Mouse (Mus musculus) lung, embryonic 15.5 days (tissue): ENCODE measurements around the gene 4921517D22Rik. TPM values are rescaled to one million over a fixed set of nuclear protein-coding genes. Genes with fewer than 3 reads are reported as not detected.
A peak's percentile ranks its signal among the peaks of the same experiment; 100 is the strongest.

ENCODE experiments used
- ATAC-seq: fragments of 200-750 bp; cut with Nextera tagmentation; 2 replicates; pipeline ENCODE4 v1.8.0; 2017; ENCODE audit warnings: moderate number of reproducible peaks, borderline replicate concordance; ENCODE audit not compliant: low FRiP score, low TSS enrichment; ENCODE audit errors: extremely low read depth
- H3K27ac ChIP-seq: fragments of 300-500 bp; sonication (generic); 2 replicates; pipeline ENCODE4 v1.5.1; 2015; ENCODE audit warnings: moderate library complexity, mild to moderate bottlenecking, inconsistent platforms
- H3K27me3 ChIP-seq: fragments of 300-500 bp; sonication (generic); 2 replicates; pipeline ENCODE4 v1.6.1; 2015; ENCODE audit warnings: inconsistent platforms
- H3K36me3 ChIP-seq: fragments of 300-500 bp; sonication (generic); 2 replicates; pipeline ENCODE4 v1.6.1; 2015; ENCODE audit warnings: inconsistent platforms
- H3K4me1 ChIP-seq: fragments of 300-500 bp; sonication (generic); 2 replicates; pipeline ENCODE4 v1.6.1; 2015; ENCODE audit warnings: inconsistent platforms
- H3K4me2 ChIP-seq: fragments of 300-500 bp; sonication (generic); 2 replicates; pipeline ENCODE4 v1.6.1; 2015; ENCODE audit warnings: inconsistent platforms, mild to moderate bottlenecking, moderate library complexity
- H3K4me3 ChIP-seq: fragments of 300-500 bp; sonication (generic); 2 replicates; pipeline ENCODE4 v1.5.1; 2015; ENCODE audit warnings: mild to moderate bottlenecking, inconsistent platforms
- H3K9ac ChIP-seq: fragments of 300-500 bp; sonication (generic); 2 replicates; pipeline ENCODE4 v1.6.1; 2015; ENCODE audit warnings: inconsistent platforms
- H3K9me3 ChIP-seq: fragments of 300-500 bp; sonication (generic); 2 replicates; pipeline ENCODE4 v1.6.1; 2016; ENCODE audit warnings: inconsistent platforms
- WGBS: fragments of 180-500 bp; shearing (Covaris S2); methylation state at CpG from one replicate; pipeline ENCODE4 v1.1.7; 2015; 5-methylcytosine and 5-hydroxymethylcytosine counted together
- polyA plus RNA-seq: library from polyadenylated mRNA; unstranded; fragments of >200 nt; fragmentation: Nextera tagmentation; extraction: Ambion mirVana; gene quantifications from 2 replicates; pipeline ENCODE4 v1.2.1, GENCODE M21; 2015

The 4921517D22Rik gene
- polyA plus RNA-seq, 1 experiment from 2014 or later = not detected

DNA sequence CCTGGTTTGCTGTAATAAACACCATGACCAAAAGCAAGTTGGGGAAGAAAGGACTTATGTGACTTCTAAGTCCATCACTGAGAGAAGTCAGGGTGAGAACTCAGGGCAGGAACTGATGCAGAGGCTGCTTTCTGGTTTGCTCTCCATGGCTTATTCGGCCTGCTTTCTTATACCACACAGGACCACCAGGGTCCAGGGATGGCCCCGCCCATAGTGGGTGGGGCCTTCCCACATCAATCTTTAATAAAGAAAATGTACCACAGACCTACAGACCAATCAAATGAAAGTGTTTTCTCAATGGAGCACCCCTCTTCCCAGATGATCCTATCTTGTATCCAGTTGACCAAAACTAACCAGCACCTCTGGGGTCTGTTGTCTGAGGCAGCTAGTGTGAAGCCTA is 22.4 kb downstream of the 4921517D22Rik start:
- no peak overlapping the region for H3K27ac ChIP-seq
- no peak overlapping the region for H3K4me2 ChIP-seq
- H3K4me3 ChIP-seq = no peak overlapping the region
- H3K4me1 ChIP-seq = peaks cover 19% of the 10 kb centered on the region
- H3K9me3 ChIP-seq = no peaks in the 10 kb centered on the region
- WGBS = 59% methylated on average over 2 of the region's 2 CpGs
- no peaks in the 10 kb centered on the region for H3K36me3 ChIP-seq
- H3K27me3 ChIP-seq = no peaks in the 10 kb centered on the region
- H3K9ac ChIP-seq = no peak overlapping the region
- ATAC-seq = no peak

GRCm38 (mm10) chr13:59669946-59670345 is 24.0 kb downstream of the 4921517D22Rik start:
- H3K4me2 ChIP-seq = no peak overlapping the region
- H3K36me3 ChIP-seq = no peaks in the 10 kb centered on the region
- WGBS = 82% methylated on average over 10 of the region's 10 CpGs
- no peak overlapping the region for H3K27ac ChIP-seq
- ATAC-seq = no peak
- H3K4me3 ChIP-seq = no peak overlapping the region
- peaks cover 19% of the 10 kb centered on the region for H3K4me1 ChIP-seq
- no peaks in the 10 kb centered on the region for H3K27me3 ChIP-seq
- H3K9ac ChIP-seq = no peak overlapping the region
- no peaks in the 10 kb centered on the region for H3K9me3 ChIP-seq

DNA sequence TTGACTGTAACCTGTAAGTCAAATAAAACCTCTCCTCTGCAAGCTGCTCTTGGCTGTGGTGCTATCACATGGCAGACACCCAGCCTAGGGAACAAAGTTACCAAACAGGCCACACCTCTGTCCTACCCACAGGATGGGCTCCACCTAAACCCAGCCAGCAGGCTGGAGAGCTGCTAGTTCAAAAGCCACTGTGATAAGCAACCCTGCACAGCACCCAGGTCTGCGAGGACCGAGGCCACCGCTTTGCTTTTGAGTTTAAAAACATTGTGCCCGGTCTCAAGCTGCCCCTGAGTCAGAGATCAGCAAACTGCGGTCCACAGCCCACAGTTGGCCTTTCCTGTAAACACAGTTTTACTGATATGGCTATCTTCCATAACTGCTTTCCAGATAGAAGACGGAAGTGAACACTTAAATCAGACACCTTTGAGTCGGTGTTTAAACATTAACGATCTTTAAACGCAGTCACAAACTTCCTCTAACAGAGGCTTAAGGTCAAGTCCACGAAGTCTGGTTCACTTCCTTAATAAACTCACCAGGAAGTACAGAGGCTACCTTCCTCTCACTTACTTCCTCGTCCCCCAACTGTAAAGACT is 25.3 kb downstream of the 4921517D22Rik start:
- ATAC-seq = peak; percentile 67; the same call in 1 of the 2 replicates
- no peaks in the 10 kb centered on the region for H3K27me3 ChIP-seq

DNA sequence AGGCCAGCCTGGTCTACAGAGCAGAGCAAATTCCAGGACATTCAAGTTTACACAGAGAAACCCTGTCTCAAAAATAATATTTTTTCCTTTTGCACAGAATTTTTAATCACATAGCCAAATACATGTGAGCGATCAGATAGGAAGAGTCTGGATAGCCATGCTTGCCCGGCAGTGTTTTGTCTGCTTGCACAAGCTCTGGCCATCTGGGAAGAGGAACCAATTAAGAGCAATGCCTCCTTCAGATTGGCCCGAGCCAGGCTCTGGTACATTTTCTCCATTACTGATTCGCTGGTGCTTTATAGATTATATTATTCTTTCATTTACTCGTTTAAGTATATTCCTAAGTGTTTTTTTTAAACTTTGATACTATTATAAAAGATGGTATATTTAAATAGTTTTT is 26.1 kb downstream of the 4921517D22Rik start:
- Histone ChIP-seq H3K36me3 (peaks cover 2% of the 10 kb centered on the region; the same call in 1 of the 2 replicates), H3K9ac (no peak overlapping the region), H3K4me1 (peaks cover 11% of the 10 kb centered on the region; the same call in 1 of the 2 replicates), H3K27ac (no peak overlapping the region), H3K9me3 (no peaks in the 10 kb centered on the region), H3K27me3 (no peaks in the 10 kb centered on the region), H3K4me2 (no peak overlapping the region), H3K4me3 (no peak overlapping the region)
- 85% methylated on average over 5 of the region's 5 CpGs for WGBS
- ATAC-seq = no peak

More for the DNA sequence above, 25.3 kb downstream of the 4921517D22Rik start:
- Histone ChIP-seq H3K4me2 (peak overlapping the region; percentile 2; the same call in 1 of the 2 replicates), H3K4me1 (peaks cover 11% of the 10 kb centered on the region; the same call in 1 of the 2 replicates), H3K27ac (peak overlapping the region; percentile 51), H3K4me3 (no peak overlapping the region), H3K9ac (no peak overlapping the region), H3K9me3 (no peaks in the 10 kb centered on the region), H3K36me3 (peaks cover under 1% of the 10 kb centered on the region; the same call in 1 of the 2 replicates)
- WGBS = 19% methylated on average over 11 of the region's 11 CpGs

DNA sequence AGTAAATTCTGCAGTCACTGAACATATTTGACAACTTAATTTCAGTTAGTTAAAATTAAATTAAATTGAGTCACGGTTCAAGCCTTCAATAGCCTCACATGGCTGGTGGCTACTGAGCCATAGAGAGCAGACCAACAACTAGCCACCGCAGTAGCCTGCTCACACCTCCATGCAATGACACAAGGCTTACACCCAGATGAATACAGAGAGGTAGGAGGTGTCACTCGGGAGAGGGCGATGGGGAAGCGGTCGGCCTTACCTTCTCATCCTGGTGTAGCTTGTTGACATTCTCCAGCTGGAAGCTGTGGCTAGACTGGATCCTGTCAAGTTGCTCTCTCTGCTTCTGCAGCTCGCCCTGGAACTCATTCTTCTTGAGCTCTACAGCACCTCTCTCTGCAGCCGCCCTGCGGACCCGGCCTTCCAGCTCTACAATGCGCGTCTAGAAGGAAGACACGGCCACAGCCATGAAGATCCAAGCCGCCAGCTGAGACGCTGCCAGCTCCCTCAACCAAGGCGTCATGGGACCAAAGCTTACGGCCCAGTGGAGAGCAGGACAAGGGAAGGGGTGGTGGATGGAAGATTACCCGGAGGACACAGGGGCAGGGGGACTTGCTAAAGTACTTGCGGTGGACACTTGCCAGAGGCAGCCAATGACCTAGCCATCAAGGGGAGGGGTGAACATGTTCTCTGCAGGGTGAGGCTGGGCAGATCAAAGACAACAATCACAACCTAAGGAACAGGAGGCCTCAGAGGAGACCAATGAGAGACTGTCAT is 29.8 kb downstream of the 4921517D22Rik start:
- Histone ChIP-seq H3K9ac (no peak overlapping the region), H3K27me3 (no peaks in the 10 kb centered on the region), H3K4me2 (no peak overlapping the region), H3K4me1 (peaks cover 10% of the 10 kb centered on the region; the same call in 1 of the 2 replicates), H3K27ac (no peak overlapping the region), H3K36me3 (peaks cover 5% of the 10 kb centered on the region), H3K4me3 (no peak overlapping the region), H3K9me3 (no peaks in the 10 kb centered on the region)
- 89% methylated on average over 19 of the region's 19 CpGs for WGBS
- ATAC-seq = no peak

DNA sequence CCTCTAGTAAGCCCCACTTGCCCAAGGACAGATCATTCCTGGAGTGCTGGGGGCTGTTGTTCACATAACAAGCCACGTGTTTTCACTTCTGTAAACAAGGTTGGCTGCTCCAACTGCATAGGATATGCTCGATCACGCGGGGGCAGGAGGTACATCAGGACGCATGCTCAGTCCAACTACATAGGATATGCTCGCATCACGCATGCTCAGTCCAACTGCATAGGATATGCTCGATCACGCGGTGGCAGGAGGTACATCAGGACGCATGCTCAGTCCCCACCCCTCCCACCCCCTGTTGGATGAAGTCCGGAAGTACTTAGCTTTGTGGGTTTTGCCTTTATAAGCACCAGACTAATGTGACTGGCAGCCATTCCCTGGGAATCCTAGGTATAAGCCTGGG is 31.9 kb downstream of the 4921517D22Rik start:
- Histone ChIP-seq H3K4me1 (no peaks in the 10 kb centered on the region; the same call in 1 of the 2 replicates), H3K27me3 (no peaks in the 10 kb centered on the region), H3K27ac (no peak overlapping the region), H3K9ac (no peak overlapping the region), H3K9me3 (no peaks in the 10 kb centered on the region), H3K4me2 (no peak overlapping the region), H3K4me3 (no peak overlapping the region), H3K36me3 (peaks cover 5% of the 10 kb centered on the region)
- no peak for ATAC-seq
- 92% methylated on average over 12 of the region's 12 CpGs for WGBS

- H3K4me3 ChIP-seq = no peak overlapping the region
- ATAC-seq = no peak
- no peak overlapping the region for H3K27ac ChIP-seq
- 77% methylated on average over 8 of the region's 8 CpGs for WGBS
- peaks cover 5% of the 10 kb centered on the region for H3K36me3 ChIP-seq
- H3K4me1 ChIP-seq = peaks cover 5% of the 10 kb centered on the region; the same call in 1 of the 2 replicates
- H3K4me2 ChIP-seq = no peak overlapping the region
- no peaks in the 10 kb centered on the region for H3K9me3 ChIP-seq
- H3K27me3 ChIP-seq = no peaks in the 10 kb centered on the region
- no peak overlapping the region for H3K9ac ChIP-seq
Observed at GRCm38 (mm10) chr13:59661387-59661786, 32.5 kb downstream of the 4921517D22Rik start.

GRCm38 (mm10) chr13:59660371-59660770 is 33.5 kb downstream of the 4921517D22Rik start:
- no peaks in the 10 kb centered on the region for H3K9me3 ChIP-seq
- no peak overlapping the region for H3K27ac ChIP-seq
- H3K4me2 ChIP-seq = no peak overlapping the region
- H3K27me3 ChIP-seq = no peaks in the 10 kb centered on the region
- H3K36me3 ChIP-seq = peaks cover 5% of the 10 kb centered on the region
- H3K9ac ChIP-seq = no peak overlapping the region
- ATAC-seq = no peak
- WGBS = 95% methylated on average over 3 of the region's 3 CpGs
- peaks cover 6% of the 10 kb centered on the region; the same call in 1 of the 2 replicates for H3K4me1 ChIP-seq
- H3K4me3 ChIP-seq = no peak overlapping the region

DNA sequence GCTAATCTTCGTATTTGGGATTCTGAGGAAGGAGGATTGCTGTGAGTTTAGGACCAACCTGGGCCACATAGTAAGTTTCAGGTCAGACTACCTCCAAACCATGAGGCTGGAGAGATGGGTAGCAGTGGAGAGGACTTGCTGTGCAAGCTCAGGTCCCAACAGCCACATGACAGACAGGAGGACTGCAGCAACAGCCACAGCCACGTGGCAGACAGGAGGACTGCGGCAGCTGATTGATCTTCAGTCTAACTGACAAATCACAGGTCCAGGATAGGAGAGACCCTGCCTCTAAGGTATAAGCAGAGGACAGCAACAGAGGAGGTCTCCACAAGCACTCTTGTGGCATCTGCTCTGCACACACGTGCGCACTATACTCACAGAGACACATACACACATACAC is 36.1 kb downstream of the 4921517D22Rik start:
- Histone ChIP-seq H3K27me3 (no peaks in the 10 kb centered on the region), H3K27ac (no peak overlapping the region), H3K4me1 (peaks cover 6% of the 10 kb centered on the region; the same call in 1 of the 2 replicates), H3K9me3 (no peaks in the 10 kb centered on the region), H3K4me2 (no peak overlapping the region), H3K36me3 (peaks cover 2% of the 10 kb centered on the region; the same call in 1 of the 2 replicates), H3K9ac (no peak overlapping the region), H3K4me3 (no peak overlapping the region)
- 82% methylated on average over 5 of the region's 5 CpGs for WGBS
- no peak for ATAC-seq

GRCm38 (mm10) chr13:59656975-59657388 is 36.9 kb downstream of the 4921517D22Rik start:
- ATAC-seq = no peak
- Histone ChIP-seq H3K27me3 (no peaks in the 10 kb centered on the region), H3K4me3 (no peak overlapping the region), H3K4me1 (peaks cover 6% of the 10 kb centered on the region; the same call in 1 of the 2 replicates), H3K9ac (no peak overlapping the region), H3K4me2 (no peak overlapping the region), H3K27ac (peak overlapping the region; percentile 67), H3K9me3 (no peaks in the 10 kb centered on the region), H3K36me3 (peaks cover 2% of the 10 kb centered on the region; the same call in 1 of the 2 replicates)
- WGBS = 67% methylated on average over 4 of the region's 4 CpGs

DNA sequence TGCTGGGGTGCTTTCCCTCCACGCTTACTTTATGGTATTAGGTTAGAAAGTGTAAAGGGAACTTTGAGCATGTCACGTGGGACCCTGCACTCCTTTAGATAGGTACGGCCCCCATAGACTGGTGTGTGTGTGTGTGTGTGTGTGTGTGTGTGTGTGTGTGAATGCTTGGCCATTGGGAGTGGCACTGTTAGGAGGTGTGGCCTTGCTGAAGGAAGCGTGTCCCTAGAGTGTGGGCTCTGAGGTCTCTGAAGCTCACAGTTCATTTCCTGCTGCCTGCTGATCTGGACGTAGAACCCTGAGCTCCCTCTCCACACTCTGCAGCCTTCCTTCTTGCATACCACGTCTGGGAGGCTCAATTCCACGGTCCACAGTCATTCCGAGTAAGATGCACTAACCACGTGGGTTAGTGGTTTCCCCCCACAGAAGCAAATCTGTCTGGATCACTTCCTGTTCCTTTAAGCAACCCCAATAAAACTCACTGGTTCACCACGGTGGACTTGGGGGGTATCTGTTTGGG is 37.5 kb downstream of the 4921517D22Rik start:
- H3K4me1 ChIP-seq = peaks cover 6% of the 10 kb centered on the region; the same call in 1 of the 2 replicates
- H3K27me3 ChIP-seq = no peaks in the 10 kb centered on the region
- peak overlapping the region; percentile 67 for H3K27ac ChIP-seq
- H3K4me3 ChIP-seq = no peak overlapping the region
- peaks cover 2% of the 10 kb centered on the region; the same call in 1 of the 2 replicates for H3K36me3 ChIP-seq
- no peak overlapping the region for H3K4me2 ChIP-seq
- no peak overlapping the region for H3K9ac ChIP-seq
- WGBS = 67% methylated on average over 10 of the region's 10 CpGs
- ATAC-seq = no peak
- H3K9me3 ChIP-seq = no peaks in the 10 kb centered on the region
